Mouse (Mus musculus) liver, adult (tissue): ENCODE measurements around the gene Fabp7.

Experiments used
- GATA4 ChIP-seq: IDR thresholded peaks from 2 replicates; pipeline ENCODE4 v1.6.1; 2014; ENCODE audit warnings: mild to moderate bottlenecking, low read length; ENCODE audit not compliant: insufficient replicate concordance

The Fabp7 gene

GRCm38 (mm10) chr10:57792957-57793356 is 8.3 kb downstream of the Fabp7 start:
- TF ChIP-seq GATA4 = no peak

- no peak for TF ChIP-seq GATA4
Observed at GRCm38 (mm10) chr10:57794018-57794417, 9.3 kb downstream of the Fabp7 start, which contains the start of gene Smpdl3a. TSS of gene Smpdl3a (plus strand) at chr10:57794335.

- TF ChIP-seq GATA4 = no peak
Observed at GRCm38 (mm10) chr10:57794491-57795461, 10.1 kb downstream of the Fabp7 start.

- no peak for TF ChIP-seq GATA4
Observed at GRCm38 (mm10) chr10:57795542-57795941, 10.9 kb downstream of the Fabp7 start.

- TF ChIP-seq GATA4 = no peak
Observed at GRCm38 (mm10) chr10:57796057-57796456, 11.4 kb downstream of the Fabp7 start.

GRCm38 (mm10) chr10:57799486-57799885 is 14.8 kb downstream of the Fabp7 start:
- TF ChIP-seq GATA4 = no peak

- no peak for TF ChIP-seq GATA4
Observed at GRCm38 (mm10) chr10:57807754-57808153, 23.1 kb downstream of the Fabp7 start.

- no peak for TF ChIP-seq GATA4
Observed at GRCm38 (mm10) chr10:57812161-57812856, 27.6 kb downstream of the Fabp7 start.

- TF ChIP-seq GATA4 = no peak
Observed at GRCm38 (mm10) chr10:57814295-57814694, 29.6 kb downstream of the Fabp7 start.

GRCm38 (mm10) chr10:57815869-57816268 is 31.2 kb downstream of the Fabp7 start:
- no peak for TF ChIP-seq GATA4

- TF ChIP-seq GATA4 = no peak
Observed at GRCm38 (mm10) chr10:57819209-57819608, 34.5 kb downstream of the Fabp7 start.

GRCm38 (mm10) chr10:57822473-57822872 is 37.8 kb downstream of the Fabp7 start:
- TF ChIP-seq GATA4 = no peak

GRCm38 (mm10) chr10:57828649-57829048 is 44.0 kb downstream of the Fabp7 start:
- TF ChIP-seq GATA4 = no peak

GRCm38 (mm10) chr10:57829621-57830020 is 44.9 kb downstream of the Fabp7 start:
- no peak for TF ChIP-seq GATA4

- TF ChIP-seq GATA4 = no peak
Observed at GRCm38 (mm10) chr10:57835094-57835493, 50.4 kb downstream of the Fabp7 start.

- no peak for TF ChIP-seq GATA4
Observed at GRCm38 (mm10) chr10:57835982-57836381, 51.3 kb downstream of the Fabp7 start.
